Mouse (Mus musculus) hindbrain, embryonic 12.5 days (tissue): ENCODE data around the gene Gtf3c2. TPM values are rescaled to one million over a fixed set of nuclear protein-coding genes. Genes with fewer than 3 reads are reported as not detected.

Experiments
- ATAC-seq: fragments of 200-750 bp; cut with Nextera tagmentation; 2 replicates; pipeline ENCODE4 v1.8.0; 2017; ENCODE audit warnings: moderate TSS enrichment; ENCODE audit not compliant: low FRiP score
- H3K27ac ChIP-seq: fragments of 300-500 bp; sonication (generic); 2 replicates; pipeline ENCODE4 v1.5.1; 2016; ENCODE audit warnings: mild to moderate bottlenecking
- H3K27me3 ChIP-seq: fragments of 300-500 bp; sonication (generic); 2 replicates; pipeline ENCODE4 v1.6.1; 2016; ENCODE audit warnings: mild to moderate bottlenecking
- H3K36me3 ChIP-seq: fragments of 300-500 bp; sonication (generic); 2 replicates; pipeline ENCODE4 v1.6.1; 2016; ENCODE audit warnings: mild to moderate bottlenecking
- H3K4me1 ChIP-seq: fragments of 300-500 bp; sonication (generic); 2 replicates; pipeline ENCODE4 v1.6.1; 2016
- H3K4me2 ChIP-seq: fragments of 300-500 bp; sonication (generic); replicated peaks from 2 replicates; pipeline ENCODE4 v1.6.1; 2016; ENCODE audit warnings: mild to moderate bottlenecking
- H3K4me3 ChIP-seq: fragments of 300-500 bp; sonication (generic); 2 replicates; pipeline ENCODE4 v1.5.1; 2016; ENCODE audit warnings: mild to moderate bottlenecking
- H3K9ac ChIP-seq: fragments of 300-500 bp; sonication (generic); 2 replicates; pipeline ENCODE4 v1.6.1; 2016; ENCODE audit warnings: mild to moderate bottlenecking, moderate library complexity
- H3K9me3 ChIP-seq: fragments of 300-500 bp; sonication (generic); replicated peaks from 2 replicates; pipeline ENCODE4 v1.6.1; 2016; ENCODE audit warnings: mild to moderate bottlenecking
- WGBS: fragments of 180-500 bp; shearing (Covaris S2); methylation state at CpG from one replicate; pipeline ENCODE4 v1.1.7; 2016; 5-methylcytosine and 5-hydroxymethylcytosine counted together
- polyA plus RNA-seq: library from polyadenylated mRNA; unstranded; fragments of >200 nt; fragmentation: Nextera tagmentation; extraction: Ambion mirVana; gene quantifications from 2 replicates; pipeline ENCODE4 v1.2.1, GENCODE M21; 2016

Gtf3c2 gene
- polyA plus RNA-seq, 1 experiment from 2014 or later: 86.0 TPM

- ATAC-seq: no peak
- Histone ChIP-seq H3K9me3 (no peaks in the 10 kb centered on the region), H3K36me3 (no peaks in the 10 kb centered on the region), H3K9ac (no peak overlapping the region), H3K4me2 (no peak overlapping the region), H3K27ac (no peak overlapping the region), H3K4me3 (no peak overlapping the region), H3K4me1 (no peaks in the 10 kb centered on the region), H3K27me3 (no peaks in the 10 kb centered on the region)
- WGBS: 36% methylated on average over 2 of the region's 2 CpGs
Observed at GRCm38 (mm10) chr5:31123481-31123880, 56.5 kb downstream of the Gtf3c2 start.

GRCm38 (mm10) chr5:31121111-31121510 lies 58.8 kb downstream of the Gtf3c2 start:
- no peak for ATAC-seq
- Histone ChIP-seq H3K4me2 (no peak overlapping the region), H3K36me3 (no peaks in the 10 kb centered on the region), H3K9me3 (no peaks in the 10 kb centered on the region), H3K4me1 (no peaks in the 10 kb centered on the region), H3K4me3 (no peak overlapping the region), H3K27ac (no peak overlapping the region), H3K9ac (no peak overlapping the region), H3K27me3 (peaks cover 8% of the 10 kb centered on the region; the same call in 1 of the 2 replicates)
- WGBS: 91% methylated on average over 8 of the region's 8 CpGs

- H3K4me1 ChIP-seq: no peaks in the 10 kb centered on the region
- 29% methylated on average over 10 of the region's 10 CpGs for WGBS
Observed at GRCm38 (mm10) chr5:31116912-31117311, 63.0 kb downstream of the Gtf3c2 start.

GRCm38 (mm10) chr5:31116354-31116753 lies 63.6 kb downstream of the Gtf3c2 start, which contains the start of gene Trim54:
Gene Trim54 (plus strand): TSS chr5:31116712.
- no peaks in the 10 kb centered on the region for H3K4me1 ChIP-seq
- no peak within 1 kb of the TSS for H3K9ac ChIP-seq
- H3K27ac ChIP-seq: no peak within 1 kb of the TSS
- peaks cover 8% of the 10 kb centered on the region; the same call in 1 of the 2 replicates for H3K27me3 ChIP-seq
- H3K36me3 ChIP-seq: no peaks in the 10 kb centered on the region
- H3K9me3 ChIP-seq: no peaks in the 10 kb centered on the region
- no peak within 1 kb of the TSS for H3K4me2 ChIP-seq
- no peak for ATAC-seq
- no peak within 1 kb of the TSS for H3K4me3 ChIP-seq
- WGBS: 41% methylated on average over 3 of the region's 3 CpGs

More at GRCm38 (mm10) chr5:31116912-31117311, 63.0 kb downstream of the Gtf3c2 start:
- H3K4me2 ChIP-seq: no peak overlapping the region
- H3K36me3 ChIP-seq: no peaks in the 10 kb centered on the region
- no peak overlapping the region for H3K9ac ChIP-seq
- no peak overlapping the region for H3K4me3 ChIP-seq
- H3K27me3 ChIP-seq: peaks cover 8% of the 10 kb centered on the region; the same call in 1 of the 2 replicates
- H3K9me3 ChIP-seq: no peaks in the 10 kb centered on the region
- no peak for ATAC-seq
- no peak overlapping the region for H3K27ac ChIP-seq

GRCm38 (mm10) chr5:31110781-31111180 lies 69.2 kb downstream of the Gtf3c2 start:
- Histone ChIP-seq H3K4me3 (no peak overlapping the region), H3K36me3 (no peaks in the 10 kb centered on the region), H3K9me3 (no peaks in the 10 kb centered on the region), H3K27ac (no peak overlapping the region), H3K4me2 (no peak overlapping the region), H3K27me3 (no peaks in the 10 kb centered on the region), H3K9ac (no peak overlapping the region), H3K4me1 (no peaks in the 10 kb centered on the region)
- WGBS: 39% methylated on average over 7 of the region's 7 CpGs
- ATAC-seq: no peak

- Histone ChIP-seq H3K27me3 (peaks cover 6% of the 10 kb centered on the region; the same call in 1 of the 2 replicates), H3K9me3 (no peaks in the 10 kb centered on the region), H3K4me2 (no peak within 1 kb of the TSS), H3K27ac (no peak within 1 kb of the TSS), H3K9ac (no peak within 1 kb of the TSS), H3K36me3 (no peaks in the 10 kb centered on the region), H3K4me1 (no peaks in the 10 kb centered on the region), H3K4me3 (no peak within 1 kb of the TSS)
- ATAC-seq: no peak
- 90% methylated on average over 18 of the region's 18 CpGs for WGBS
Observed at GRCm38 (mm10) chr5:31108000-31108490, 71.9 kb downstream of the Gtf3c2 start, which contains the start of gene Slc30a3. Gene Slc30a3 (minus strand): TSS chr5:31108237.

Other genes with a start within 250 kb of the Gtf3c2 start
- gene Cgref1, start 234.6 kb downstream of the Gtf3c2 start, polyA plus RNA-seq: 12.4 and 14.2 TPM in 2 replicates
- 120 and 127 TPM in 2 replicates for gene Preb, start 219.8 kb downstream of the Gtf3c2 start, polyA plus RNA-seq
- gene Tcf23, start 211.5 kb downstream of the Gtf3c2 start, polyA plus RNA-seq: not detected in 2 replicates
- 119 and 122 TPM in 2 replicates for gene Atraid, start 131.8 kb downstream of the Gtf3c2 start, polyA plus RNA-seq
- gene Slc5a6, start 131.2 kb downstream of the Gtf3c2 start, polyA plus RNA-seq: 13.8 and 14.0 TPM in 2 replicates
- gene Cad, start 125.4 kb downstream of the Gtf3c2 start, polyA plus RNA-seq: 32.2 and 32.4 TPM in 2 replicates
- gene Dnajc5g, start 73.9 kb downstream of the Gtf3c2 start, polyA plus RNA-seq: not detected in 2 replicates
- 15.7 and 16.2 TPM in 2 replicates for gene Slc30a3, start 71.9 kb downstream of the Gtf3c2 start, polyA plus RNA-seq
- gene Trim54, start 63.4 kb downstream of the Gtf3c2 start, polyA plus RNA-seq: 0.40 and 0.86 TPM in 2 replicates
- gene Ucn, start 41.3 kb downstream of the Gtf3c2 start, polyA plus RNA-seq: not detected in 2 replicates
- 50.1 and 54.4 TPM in 2 replicates for gene Mpv17, start 25.9 kb downstream of the Gtf3c2 start, polyA plus RNA-seq
- gene Gm29609, start 233 bp downstream of the Gtf3c2 start, polyA plus RNA-seq: 1.8 and 2.3 TPM in 2 replicates
- 140 and 145 TPM in 2 replicates for gene Snx17, start 13.1 kb upstream of the Gtf3c2 start, polyA plus RNA-seq
- 63.0 and 64.4 TPM in 2 replicates for gene Eif2b4, start 13.3 kb upstream of the Gtf3c2 start, polyA plus RNA-seq
- 22.9 and 24.8 TPM in 2 replicates for gene Zfp513, start 22.2 kb upstream of the Gtf3c2 start, polyA plus RNA-seq
- gene Ppm1g, start 40.5 kb upstream of the Gtf3c2 start, polyA plus RNA-seq: 149 TPM in 2 replicates
- gene Nrbp1, start 60.7 kb upstream of the Gtf3c2 start, polyA plus RNA-seq: 148 and 151 TPM in 2 replicates
- gene Gm9970, start 61.1 kb upstream of the Gtf3c2 start, polyA plus RNA-seq: 0.57 and 0.94 TPM in 2 replicates
- 6.3 and 9.6 TPM in 2 replicates for gene Krtcap3, start 71.5 kb upstream of the Gtf3c2 start, polyA plus RNA-seq
- 44.4 and 57.8 TPM in 2 replicates for gene Ift172, start 111.0 kb upstream of the Gtf3c2 start, polyA plus RNA-seq
- gene Fndc4, start 115.9 kb upstream of the Gtf3c2 start, polyA plus RNA-seq: 66.9 and 68.2 TPM in 2 replicates
- 0.38 TPM in 1 of 2 replicates, not detected in the other for gene Gckr, start 117.3 kb upstream of the Gtf3c2 start, polyA plus RNA-seq